ENCODE assay signal across 15 mouse cellular contexts in genomic region chr12:40568971-40569968, GRCm38 (mm10).
DNase-seq lines count a peak whose midpoint lies in the region; ATAC-seq and TF ChIP-seq lines count a peak whose summit lies in the region.
"Had no signal": no experiment of that assay in that cellular context is flagged by ENCODE, and none has a peak within 500 bp of the region (broad histone marks: within the 10 kb centered on the region; RNA-seq: fewer than 3 reads in every experiment).

No protein-coding gene starts in this region.

- 32% methylated on average over 9 of the region's 9 CpGs for WGBS in kidney, adult 2 months
- 37% methylated on average over 9 of the region's 9 CpGs for WGBS in lung, postnatal 0 days
- WGBS in stomach, postnatal 0 days, result 55% methylated on average over 9 of the region's 9 CpGs

- no peak overlapping the region for H3K9ac ChIP-seq in lung, postnatal 0 days (replicated peaks; ENCODE audit: low read depth)
- no peak overlapping the region for H3K9ac ChIP-seq in stomach, postnatal 0 days (ENCODE audit: low read length)
- H3K9ac ChIP-seq: embryonic facial prominence, embryonic 15.5 days; heart, embryonic 13.5 days; hindbrain, embryonic 15.5 days; midbrain, embryonic 15.5 days had no signal

- H3K27me3 ChIP-seq in kidney, adult 2 months (replicated peaks; ENCODE audit: control insufficient read depth, insufficient read depth, low read length), result no peaks in the 10 kb centered on the region
- H3K27me3 ChIP-seq in lung, postnatal 0 days (replicated peaks; ENCODE audit: insufficient read depth, low read length), result no peaks in the 10 kb centered on the region
- H3K27me3 ChIP-seq in stomach, postnatal 0 days (ENCODE audit: control insufficient read depth, insufficient read depth, low read length), result no peaks in the 10 kb centered on the region
- H3K27me3 ChIP-seq: embryonic facial prominence, embryonic 15.5 days; heart, embryonic 13.5 days; hindbrain, embryonic 15.5 days; midbrain, embryonic 15.5 days had no signal

- TF ChIP-seq POLR2A in kidney, adult 2 months (IDR thresholded peaks at IDR 0.05; ENCODE audit: low read depth, low read length), result no peak

- peak overlapping the region; percentile 67; the same call in 1 of the 2 replicates for H3K27ac ChIP-seq in kidney, adult 2 months (ENCODE audit: insufficient read depth, low read depth, low read length)
- peak overlapping the region; percentile 1; the same call in 1 of the 2 replicates for H3K27ac ChIP-seq in lung, postnatal 0 days (ENCODE audit: low read length)
- H3K27ac ChIP-seq in stomach, postnatal 0 days (replicated peaks), result no peak overlapping the region
- H3K27ac ChIP-seq: embryonic facial prominence, embryonic 15.5 days; heart, embryonic 13.5 days; hindbrain, embryonic 15.5 days; midbrain, embryonic 15.5 days had no signal

- no peaks in the 10 kb centered on the region for H3K9me3 ChIP-seq in lung, postnatal 0 days (ENCODE audit: low read length)
- no peaks in the 10 kb centered on the region for H3K9me3 ChIP-seq in stomach, postnatal 0 days (ENCODE audit: control insufficient read depth, low read length)
- H3K9me3 ChIP-seq: embryonic facial prominence, embryonic 15.5 days; heart, embryonic 13.5 days; hindbrain, embryonic 15.5 days; midbrain, embryonic 15.5 days had no signal

- H3K4me3 ChIP-seq in kidney, adult 2 months (ENCODE audit: insufficient read depth, low read depth, low read length), result no peak overlapping the region
- no peak overlapping the region for H3K4me3 ChIP-seq in lung, postnatal 0 days (ENCODE audit: low read depth, low read length)
- H3K4me3 ChIP-seq in stomach, postnatal 0 days (ENCODE audit: low read depth, low read length), result no peak overlapping the region
- H3K4me3 ChIP-seq: embryonic facial prominence, embryonic 15.5 days; heart, embryonic 13.5 days; hindbrain, embryonic 15.5 days; midbrain, embryonic 15.5 days had no signal

- ATAC-seq in lung, postnatal 0 days, result peak; percentile 43
- 0 out of 2 replicates have a peak, but pooled peaks have one; percentile 29 for ATAC-seq in stomach, postnatal 0 days (ENCODE audit: low FRiP score, low TSS enrichment)
- ATAC-seq: midbrain, embryonic 15.5 days had no signal

- no peak overlapping the region for H3K4me2 ChIP-seq in lung, postnatal 0 days (replicated peaks; ENCODE audit: low read depth, low read length)
- no peak overlapping the region for H3K4me2 ChIP-seq in stomach, postnatal 0 days (replicated peaks; ENCODE audit: low read depth)
- H3K4me2 ChIP-seq: embryonic facial prominence, embryonic 15.5 days; heart, embryonic 13.5 days; hindbrain, embryonic 15.5 days; midbrain, embryonic 15.5 days had no signal

- H3K36me3 ChIP-seq in kidney, adult 2 months (ENCODE audit: control insufficient read depth, insufficient read depth, low read length), result no peaks in the 10 kb centered on the region
- H3K36me3 ChIP-seq in lung, postnatal 0 days (ENCODE audit: insufficient read depth, low read length), result no peaks in the 10 kb centered on the region
- H3K36me3 ChIP-seq in stomach, postnatal 0 days (ENCODE audit: control insufficient read depth, insufficient read depth, low read length), result no peaks in the 10 kb centered on the region
- H3K36me3 ChIP-seq: embryonic facial prominence, embryonic 15.5 days; heart, embryonic 13.5 days; hindbrain, embryonic 15.5 days; midbrain, embryonic 15.5 days had no signal

- TF ChIP-seq CTCF in kidney, adult 2 months (conservative IDR thresholded peaks at IDR 0.05; ENCODE audit: insufficient read depth, insufficient read length, low read depth, low read length), result no peak
- TF ChIP-seq CTCF in lung, postnatal 0 days (IDR thresholded peaks at IDR 0.05), result no peak
- no peak for TF ChIP-seq CTCF in stomach, postnatal 0 days (IDR thresholded peaks at IDR 0.05; ENCODE audit: low read depth)

- no peak for TF ChIP-seq EP300 in lung, postnatal 0 days (IDR thresholded peaks at IDR 0.05)
- TF ChIP-seq EP300 in stomach, postnatal 0 days (optimal IDR thresholded peaks at IDR 0.05), result no peak

- peak; percentile 60 for DNase-seq in adrenal gland, adult 2 months
- DNase-seq in adrenal gland, adult 8-10 months, result no peak
- DNase-seq in kidney, adult 2 months, result peak; percentile 89
- no peak for DNase-seq in kidney, postnatal 25 days
- DNase-seq in lung, postnatal 0 days (ENCODE audit: low spot score), result peak; percentile 75
- no peak for DNase-seq in lung, postnatal 25 days (ENCODE audit: low spot score)
- DNase-seq in stomach, postnatal 0 days (ENCODE audit: low spot score), result no peak
- no peak for DNase-seq in frontal cortex, postnatal 14 days (ENCODE audit: low spot score in 2 of 2)
- DNase-seq: gastrocnemius, postnatal 14 days; layer of hippocampus, adult 9-11 months; left cerebral cortex, postnatal 4 days had no signal

- H3K4me1 ChIP-seq in kidney, adult 2 months (ENCODE audit: control insufficient read depth, insufficient read depth, low read length), result peaks cover 18% of the 10 kb centered on the region
- peaks cover 5% of the 10 kb centered on the region; the same call in 1 of the 2 replicates for H3K4me1 ChIP-seq in lung, postnatal 0 days (ENCODE audit: insufficient read depth, low read depth, low read length)
- no peaks in the 10 kb centered on the region for H3K4me1 ChIP-seq in stomach, postnatal 0 days (replicated peaks; ENCODE audit: control insufficient read depth, insufficient read depth)
- H3K4me1 ChIP-seq: midbrain, embryonic 15.5 days had no signal

Comparison
In these comparisons a context has a peak if more than half of its experiments do, and no peak if none do; other contexts are left out.
1. DNase-seq: peak in adrenal gland, adult 2 months (single experiment), kidney, adult 2 months (single experiment) and lung, postnatal 0 days (single experiment); none in adrenal gland, adult 8-10 months (single experiment), kidney, postnatal 25 days (0 of 2), lung, postnatal 25 days (single experiment), stomach, postnatal 0 days (single experiment) and frontal cortex, postnatal 14 days (0 of 2).